Mouse (Mus musculus) heart, adult 8-10 months (tissue): ENCODE data around the gene Actn2. TPM values are rescaled to one million over a fixed set of nuclear protein-coding genes. Genes with fewer than 3 reads are reported as not detected.

Experiments
- DNase-seq: peaks from one replicate; pipeline ENCODE4 v3.0.0; 2022; ENCODE audit warnings: low spot score
- total RNA-seq, 4 experiments: library from RNA; stranded (reverse); gene quantifications; 2 replicates each; pipeline ENCODE4 v1.2.4; 2022

Actn2 gene
- total RNA-seq, 4 experiments from 2014 or later = 1,621 to 2,329 (median 1,848) TPM

- no peak for DNase-seq
These were observed 83.6 kb downstream of the Actn2 start for GRCm38 (mm10) chr13:12256871-12257390.

- no peak for DNase-seq
These were observed 84.5 kb downstream of the Actn2 start for GRCm38 (mm10) chr13:12255911-12256705.

- DNase-seq = no peak
These were observed 90.1 kb downstream of the Actn2 start for GRCm38 (mm10) chr13:12250496-12250895.

- DNase-seq = no peak
These were observed 91.2 kb downstream of the Actn2 start for GRCm38 (mm10) chr13:12249195-12249898.

- DNase-seq = no peak
These were observed 94.6 kb downstream of the Actn2 start for GRCm38 (mm10) chr13:12245938-12246337.

- peak; percentile 45 for DNase-seq
These were observed 96.6 kb downstream of the Actn2 start for GRCm38 (mm10) chr13:12243991-12244390.

- DNase-seq = no peak
These were observed 108.4 kb downstream of the Actn2 start for GRCm38 (mm10) chr13:12232141-12232540.

GRCm38 (mm10) chr13:12228248-12228647 lies 112.3 kb downstream of the Actn2 start:
- no peak for DNase-seq

GRCm38 (mm10) chr13:12227606-12228005 lies 113.0 kb downstream of the Actn2 start:
- no peak for DNase-seq

Other genes with a start within 250 kb of the Actn2 start
- 1,000 to 10,000 TPM in 3 of 4 experiments, 100 to 1,000 TPM in 1; 935 to 1,209 (median 1,093) TPM for gene Ryr2, start 233.8 kb downstream of the Actn2 start, total RNA-seq
- 100 to 1,000 TPM in 2 of 4 experiments, 10 to 100 TPM in 2; 78.6 to 124 (median 104) TPM for gene Mtr, start 82.6 kb downstream of the Actn2 start, total RNA-seq
- 10 to 100 TPM; 13.0 to 18.1 (median 15.9) TPM for gene Heatr1, start 54.3 kb upstream of the Actn2 start, total RNA-seq
- gene Lgals8, start 124.2 kb upstream of the Actn2 start, total RNA-seq = 10 to 100 TPM; 34.5 to 41.1 (median 39.5) TPM
- gene Edaradd, start 179.7 kb upstream of the Actn2 start, total RNA-seq = under 1 TPM in 1 of 4 experiments, not detected in 3; 0.16 TPM
- 1 to 10 TPM; 1.6 to 2.7 (median 2.4) TPM for gene Ero1lb, start 225.1 kb upstream of the Actn2 start, total RNA-seq